Mouse (Mus musculus): ENCODE data around the gene Llph.

DNA sequence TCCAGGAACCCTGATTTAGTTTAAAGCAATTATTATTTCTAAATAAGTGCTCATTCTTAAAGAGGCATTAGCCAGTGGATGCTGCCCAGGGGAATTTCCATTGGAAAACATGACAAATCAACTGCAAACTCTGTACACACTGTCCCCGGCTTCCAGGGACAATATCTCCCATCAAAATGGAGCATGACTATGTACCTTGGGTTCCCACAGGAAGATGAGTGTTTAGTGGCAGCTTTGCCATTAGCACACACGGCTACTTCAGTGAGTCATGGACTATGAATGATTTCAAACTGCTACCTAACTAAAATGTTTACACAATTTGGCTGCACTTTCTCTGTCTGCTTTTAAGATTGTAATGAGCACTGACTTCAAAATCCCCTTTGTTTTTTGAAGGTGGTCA is 38.4 kb upstream of the Llph start:
- TF ChIP-seq CTCF (IDR thresholded peaks at IDR 0.05; ENCODE audit: low read depth) (no peak), EP300 (IDR thresholded peaks at IDR 0.05; ENCODE audit: low read depth) (no peak)

All from heart, postnatal 0 days (tissue).